Mouse (Mus musculus) myocyte (in vitro differentiated cells): ENCODE results near the gene Dse. TPM values are rescaled to one million over a fixed set of nuclear protein-coding genes. Genes with fewer than 3 reads are reported as not detected.

ENCODE experiments used
- H3K27me3 ChIP-seq: one replicate; pipeline ENCODE4 v1.6.1; 2011; ENCODE audit not compliant: control insufficient read depth, insufficient read depth, insufficient read length
- H3K36me3 ChIP-seq: one replicate; pipeline ENCODE4 v1.6.1; 2011; ENCODE audit not compliant: control insufficient read depth, insufficient read depth
- H3K4me2 ChIP-seq: one replicate; pipeline ENCODE4 v1.6.1; 2011; ENCODE audit warnings: low read depth, control low read depth
- H3K4me3 ChIP-seq: one replicate; pipeline ENCODE4 v1.5.1; 2011; ENCODE audit warnings: mild to moderate bottlenecking, control low read depth, moderate library complexity
- H3K79me2 ChIP-seq: one replicate; pipeline ENCODE4 v1.6.1; 2011; ENCODE audit not compliant: control insufficient read depth, insufficient read depth
- H3ac ChIP-seq: one replicate; pipeline ENCODE4 v1.6.1; 2011; ENCODE audit not compliant: control insufficient read depth, insufficient read length
- CEBPB ChIP-seq: IDR thresholded peaks from 2 replicates; pipeline ENCODE4 v1.6.1; 2011; ENCODE audit warnings: mild to moderate bottlenecking, moderate library complexity; ENCODE audit not compliant: poor library complexity, insufficient read depth, severe bottlenecking
- E2F4 ChIP-seq: IDR thresholded peaks from one replicate; pipeline ENCODE4 v1.6.1; 2011; ENCODE audit warnings: mild to moderate bottlenecking, control low read depth, moderate library complexity; ENCODE audit not compliant: insufficient read depth
- MAX ChIP-seq: IDR thresholded peaks from one replicate; pipeline ENCODE4 v1.6.1; 2011; ENCODE audit warnings: low read depth, mild to moderate bottlenecking, control low read depth
- MYOD1 ChIP-seq, 3 experiments: IDR thresholded peaks; one replicate each; pipeline ENCODE4 v1.6.1; 2011; ENCODE audit warnings: control low read depth in 2 of 3, low read depth in 2 of 3, mild to moderate bottlenecking in 2 of 3, moderate library complexity in 1 of 3; ENCODE audit not compliant: insufficient read length in 2 of 3, control insufficient read depth in 1 of 3
- MYOG ChIP-seq, 3 experiments: IDR thresholded peaks; one replicate each; pipeline ENCODE4 v1.6.1; 2011; ENCODE audit warnings: control low read depth in 2 of 3, low read depth in 2 of 3, mild to moderate bottlenecking in 2 of 3; ENCODE audit not compliant: insufficient read length in 2 of 3, control insufficient read depth in 1 of 3, insufficient read depth in 1 of 3
- POLR2A ChIP-seq: IDR thresholded peaks from one replicate; pipeline ENCODE4 v1.6.1; 2011; ENCODE audit warnings: low read depth, mild to moderate bottlenecking, control low read depth, moderate library complexity; ENCODE audit not compliant: insufficient read length
- POLR2AphosphoS2 ChIP-seq: IDR thresholded peaks from one replicate; pipeline ENCODE4 v1.6.1; 2011; ENCODE audit warnings: low read depth, control low read depth; ENCODE audit not compliant: insufficient read length
- REST ChIP-seq: IDR thresholded peaks from one replicate; pipeline ENCODE4 v1.6.1; 2011; ENCODE audit warnings: mild to moderate bottlenecking, control low read depth, moderate library complexity; ENCODE audit not compliant: insufficient read depth, insufficient read length
- SRF ChIP-seq: IDR thresholded peaks from one replicate; pipeline ENCODE4 v1.6.1; 2011; ENCODE audit warnings: low read depth; ENCODE audit not compliant: control insufficient read depth, insufficient read length
- TCF12 ChIP-seq: IDR thresholded peaks from one replicate; pipeline ENCODE4 v1.6.1; 2011; ENCODE audit warnings: mild to moderate bottlenecking, control low read depth; ENCODE audit not compliant: poor library complexity, insufficient read depth, severe bottlenecking
- TCF3 ChIP-seq: IDR thresholded peaks from one replicate; pipeline ENCODE4 v1.6.1; 2011; ENCODE audit warnings: low read depth, control low read depth; ENCODE audit not compliant: insufficient read length
- USF1 ChIP-seq: IDR thresholded peaks from one replicate; pipeline ENCODE4 v1.6.1; 2011; ENCODE audit warnings: low read depth, mild to moderate bottlenecking, control low read depth, moderate library complexity
- polyA plus RNA-seq: library from polyadenylated mRNA; unstranded; fragments of >200 nt; fragmentation: generic; extraction: Trizol; gene quantifications from one replicate; pipeline ENCODE4 v1.2.1, GENCODE M21; 2012; ENCODE audit warnings: missing spikeins

Dse gene
- polyA plus RNA-seq, 1 experiment: 7.6 TPM

GRCm38 (mm10) chr10:34194957-34195356 lies 12.6 kb downstream of the Dse start:
- Histone ChIP-seq H3ac (no peak overlapping the region), H3K79me2 (peaks cover 85% of the 10 kb centered on the region), H3K4me3 (no peak overlapping the region), H3K27me3 (no peaks in the 10 kb centered on the region), H3K36me3 (peaks cover 4% of the 10 kb centered on the region), H3K4me2 (no peak overlapping the region)
- no peak for TF ChIP-seq SRF
- no peak for TF ChIP-seq MYOD1 (IDR thresholded peaks at IDR 0.05; ENCODE audit: control insufficient read depth in 1 of 3, insufficient read length in 2 of 3, low read depth in 2 of 3)
- TF ChIP-seq MYOG (IDR thresholded peaks at IDR 0.05; ENCODE audit: control insufficient read depth in 1 of 3, insufficient read depth in 1 of 3, insufficient read length in 2 of 3, low read depth in 2 of 3): no peak
- no peak for TF ChIP-seq POLR2AphosphoS2
- no peak for TF ChIP-seq REST
- TF ChIP-seq POLR2A: no peak
- TF ChIP-seq USF1: no peak
- TF ChIP-seq TCF3: no peak
- TF ChIP-seq E2F4: no peak
- TF ChIP-seq CEBPB: no peak
- TF ChIP-seq MAX: no peak
- TF ChIP-seq TCF12: no peak

GRCm38 (mm10) chr10:34194503-34194902 lies 13.0 kb downstream of the Dse start:
- Histone ChIP-seq H3ac (no peak overlapping the region), H3K4me2 (no peak overlapping the region), H3K36me3 (no peaks in the 10 kb centered on the region), H3K4me3 (no peak overlapping the region), H3K27me3 (no peaks in the 10 kb centered on the region), H3K79me2 (peaks cover 85% of the 10 kb centered on the region)
- no peak for TF ChIP-seq POLR2A
- no peak for TF ChIP-seq REST
- no peak for TF ChIP-seq MAX
- no peak for TF ChIP-seq SRF
- no peak for TF ChIP-seq TCF3
- TF ChIP-seq POLR2AphosphoS2: no peak
- no peak for TF ChIP-seq MYOG (IDR thresholded peaks at IDR 0.05; ENCODE audit: control insufficient read depth in 1 of 3, insufficient read depth in 1 of 3, insufficient read length in 2 of 3, low read depth in 2 of 3)
- no peak for TF ChIP-seq TCF12
- no peak for TF ChIP-seq USF1
- TF ChIP-seq CEBPB: no peak
- TF ChIP-seq MYOD1 (IDR thresholded peaks at IDR 0.05; ENCODE audit: control insufficient read depth in 1 of 3, insufficient read length in 2 of 3, low read depth in 2 of 3): no peak
- no peak for TF ChIP-seq E2F4

- Histone ChIP-seq H3K36me3 (peaks cover 7% of the 10 kb centered on the region), H3ac (no peak overlapping the region)
These were observed 20.8 kb downstream of the Dse start for GRCm38 (mm10) chr10:34186571-34187260.

GRCm38 (mm10) chr10:34185556-34185955 lies 22.0 kb downstream of the Dse start:
- TF ChIP-seq POLR2AphosphoS2 (no peak), USF1 (no peak), CEBPB (no peak), TCF3 (no peak), E2F4 (no peak), MYOG (IDR thresholded peaks at IDR 0.05; ENCODE audit: control insufficient read depth in 1 of 3, insufficient read depth in 1 of 3, insufficient read length in 2 of 3, low read depth in 2 of 3) (no peak), POLR2A (no peak), MYOD1 (IDR thresholded peaks at IDR 0.05; ENCODE audit: control insufficient read depth in 1 of 3, insufficient read length in 2 of 3, low read depth in 2 of 3) (no peak), MAX (no peak), SRF (no peak), REST (no peak), TCF12 (no peak)
- peaks cover 25% of the 10 kb centered on the region for H3K79me2 ChIP-seq
- no peaks in the 10 kb centered on the region for H3K27me3 ChIP-seq
- H3K4me3 ChIP-seq: no peak overlapping the region
- H3K4me2 ChIP-seq: no peak overlapping the region
- peaks cover 12% of the 10 kb centered on the region for H3K36me3 ChIP-seq
- H3ac ChIP-seq: no peak overlapping the region

More at GRCm38 (mm10) chr10:34186571-34187260, 20.8 kb downstream of the Dse start:
- no peak for TF ChIP-seq TCF3
- TF ChIP-seq E2F4: no peak
- no peak overlapping the region for H3K4me3 ChIP-seq
- no peak overlapping the region for H3K4me2 ChIP-seq
- no peaks in the 10 kb centered on the region for H3K27me3 ChIP-seq
- peaks cover 36% of the 10 kb centered on the region for H3K79me2 ChIP-seq

- Histone ChIP-seq H3K36me3 (peaks cover 12% of the 10 kb centered on the region), H3K4me3 (no peak overlapping the region), H3K4me2 (no peak overlapping the region), H3K79me2 (peaks cover 19% of the 10 kb centered on the region), H3K27me3 (no peaks in the 10 kb centered on the region), H3ac (no peak overlapping the region)
- TF ChIP-seq POLR2A (no peak), SRF (no peak), REST (no peak), TCF12 (no peak), E2F4 (no peak), MAX (no peak), USF1 (no peak), POLR2AphosphoS2 (no peak), TCF3 (no peak), CEBPB (no peak)
These were observed 22.6 kb downstream of the Dse start for GRCm38 (mm10) chr10:34184956-34185355.
